8 mouse cellular contexts compared by ENCODE assay signal in the genomic region with DNA sequence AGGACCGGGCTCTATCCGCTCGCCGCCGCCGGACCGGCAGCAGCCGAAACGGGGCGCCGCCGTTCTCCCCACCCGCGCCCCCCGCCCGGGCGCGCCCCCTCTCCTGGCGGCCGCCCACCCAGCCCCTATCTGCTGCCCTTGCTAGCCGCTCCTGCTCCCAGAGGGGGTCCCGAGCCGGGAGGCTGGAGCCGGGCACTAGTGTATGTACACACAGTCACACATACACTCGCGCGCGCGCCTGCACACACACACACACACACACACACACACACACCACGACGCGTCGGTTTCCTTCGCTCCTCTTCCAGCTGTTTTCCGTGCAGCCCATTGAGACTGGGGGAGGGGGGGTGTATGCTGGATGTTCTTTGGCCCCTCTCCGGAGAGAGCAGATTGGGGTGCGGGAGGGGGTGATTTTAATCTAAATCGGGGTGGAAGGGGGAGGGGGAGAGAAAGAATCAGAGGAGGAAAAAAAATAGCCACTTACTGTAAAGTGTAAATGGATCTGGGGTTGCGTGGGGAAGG. TPM values are rescaled to one million over a fixed set of nuclear protein-coding genes. Genes with fewer than 3 reads are reported as not detected.
A peak's percentile ranks its signal among the peaks of the same experiment; 100 is the strongest.
DNase-seq lines count a peak whose midpoint lies in the region; ATAC-seq and TF ChIP-seq lines count a peak whose summit lies in the region.

No protein-coding gene starts in this region.

- no peaks in the 10 kb centered on the region for H3K36me3 ChIP-seq in embryonic facial prominence, embryonic 12.5 days
- H3K36me3 ChIP-seq in heart, embryonic 14.5 days (ENCODE audit: control insufficient read depth, insufficient read depth, low read length), result no peaks in the 10 kb centered on the region
- H3K36me3 ChIP-seq in lung, postnatal 0 days (ENCODE audit: insufficient read depth, low read length), result no peaks in the 10 kb centered on the region

- peak; percentile 38; the same call in 1 of the 2 replicates for ATAC-seq in embryonic facial prominence, embryonic 12.5 days (ENCODE audit: insufficient number of reproducible peaks, insufficient read depth, low FRiP score, low TSS enrichment)
- ATAC-seq in heart, embryonic 14.5 days (ENCODE audit: insufficient number of reproducible peaks, insufficient read depth, low FRiP score, low read depth), result 0 out of 2 replicates have a peak, but pooled peaks have one; percentile 20
- ATAC-seq in lung, postnatal 0 days, result peak; percentile 18

- 0 out of 2 replicates have a peak, but pooled peaks cover 3% of the 10 kb centered on the region for H3K27me3 ChIP-seq in embryonic facial prominence, embryonic 12.5 days
- no peaks in the 10 kb centered on the region for H3K27me3 ChIP-seq in heart, embryonic 14.5 days (ENCODE audit: control insufficient read depth, insufficient read depth, low read length)
- no peaks in the 10 kb centered on the region for H3K27me3 ChIP-seq in lung, postnatal 0 days (replicated peaks; ENCODE audit: insufficient read depth, low read length)

- WGBS in embryonic facial prominence, embryonic 12.5 days, result 1% methylated on average over 25 of the region's 39 CpGs
- WGBS in heart, embryonic 14.5 days, result under 1% methylated on average over 36 of the region's 39 CpGs
- 0% methylated on average over 13 of the region's 39 CpGs for WGBS in lung, postnatal 0 days

- no peak for TF ChIP-seq CTCF in lung, postnatal 0 days (IDR thresholded peaks at IDR 0.05)

- no peak for TF ChIP-seq EP300 in lung, postnatal 0 days (IDR thresholded peaks at IDR 0.05)

- DNase-seq in B cell, adult 2 months, result peak; percentile 42 to 47
- peak; percentile 49 for DNase-seq in ZHBTc4 (ENCODE audit: low read depth, low spot score)
- peak; percentile 73 for DNase-seq in kidney, postnatal 14 days
- DNase-seq in lung, postnatal 0 days (ENCODE audit: low spot score), result no peak
- peak; percentile 82 for DNase-seq in retina, postnatal 1 day
- DNase-seq in urinary bladder, postnatal 25 days (ENCODE audit: low spot score), result peak; percentile 50

- peaks cover 35% of the 10 kb centered on the region for H3K4me1 ChIP-seq in embryonic facial prominence, embryonic 12.5 days
- peaks cover 3 to 36% of the 10 kb centered on the region in 2 experiments; a peak in 3 of 4 replicates for H3K4me1 ChIP-seq in heart, embryonic 14.5 days (ENCODE audit: control insufficient read depth in 2 of 2, insufficient read depth in 2 of 2, low read length in 2 of 2)
- peaks cover 8% of the 10 kb centered on the region; the same call in 1 of the 2 replicates for H3K4me1 ChIP-seq in lung, postnatal 0 days (ENCODE audit: insufficient read depth, low read depth, low read length)

- H3K9me3 ChIP-seq in embryonic facial prominence, embryonic 12.5 days, result no peaks in the 10 kb centered on the region
- no peaks in the 10 kb centered on the region for H3K9me3 ChIP-seq in heart, embryonic 14.5 days (ENCODE audit: control insufficient read depth, low read length)
- H3K9me3 ChIP-seq in lung, postnatal 0 days (ENCODE audit: low read length), result no peaks in the 10 kb centered on the region

- peak overlapping the region; percentile 85 for H3K9ac ChIP-seq in embryonic facial prominence, embryonic 12.5 days
- peak overlapping the region; percentile 98 for H3K9ac ChIP-seq in heart, embryonic 14.5 days (ENCODE audit: low read length)
- peak overlapping the region; percentile 98 for H3K9ac ChIP-seq in lung, postnatal 0 days (replicated peaks; ENCODE audit: low read depth)

- H3K27ac ChIP-seq in embryonic facial prominence, embryonic 12.5 days, result peak overlapping the region; percentile 93
- H3K27ac ChIP-seq in heart, embryonic 14.5 days (replicated peaks in 1 of 2; ENCODE audit: control insufficient read depth in 1 of 2, insufficient read depth in 1 of 2, low read depth in 2 of 2, low read length in 2 of 2), result peak overlapping the region; percentile 95 to 96
- H3K27ac ChIP-seq in lung, postnatal 0 days (ENCODE audit: low read length), result peak overlapping the region; percentile 99

- peak overlapping the region; percentile 83 for H3K4me3 ChIP-seq in embryonic facial prominence, embryonic 12.5 days
- peak overlapping the region; percentile 96 to 97 for H3K4me3 ChIP-seq in heart, embryonic 14.5 days (ENCODE audit: control insufficient read depth in 1 of 2, insufficient read depth in 1 of 2, low read depth in 1 of 2, low read length in 2 of 2)
- peak overlapping the region; percentile 98 for H3K4me3 ChIP-seq in lung, postnatal 0 days (ENCODE audit: low read depth, low read length)

- peak overlapping the region; percentile 83 for H3K4me2 ChIP-seq in embryonic facial prominence, embryonic 12.5 days (replicated peaks)
- peak overlapping the region; percentile 98 for H3K4me2 ChIP-seq in heart, embryonic 14.5 days (ENCODE audit: low read length)
- peak overlapping the region; percentile 85 for H3K4me2 ChIP-seq in lung, postnatal 0 days (replicated peaks; ENCODE audit: low read depth, low read length)

RNA-seq across cellular contexts. Expression of gene Atxn1, which starts 0.4 kb away (rescaled TPM):
- polyA plus RNA-seq in embryonic facial prominence, embryonic 12.5 days (2016; fragmentation: Nextera tagmentation; extraction: Ambion mirVana), result 3.5 and 4.6 TPM in 2 replicates
- polyA plus RNA-seq in heart, embryonic 14.5 days (2014; fragmentation: Nextera tagmentation; extraction: Ambion mirVana), result 6.8 and 7.4 TPM in 2 replicates
- polyA plus RNA-seq in lung, postnatal 0 days (2015; fragmentation: Nextera tagmentation; extraction: Ambion mirVana), result 11.9 and 14.7 TPM in 2 replicates
